Mouse (Mus musculus) midbrain, embryonic 16.5 days (tissue): ENCODE results near the gene Stat5b. TPM values are rescaled to one million over a fixed set of nuclear protein-coding genes. Genes with fewer than 3 reads are reported as not detected.
A peak's percentile ranks its signal among the peaks of the same experiment; 100 is the strongest.

Experiments used
- ATAC-seq: fragments of 200-750 bp; cut with Nextera tagmentation; 2 replicates; pipeline ENCODE4 v1.8.0; 2017; ENCODE audit warnings: moderate TSS enrichment
- H3K27ac ChIP-seq: fragments of 300-500 bp; sonication (generic); 2 replicates; pipeline ENCODE4 v1.5.1; 2014; ENCODE audit warnings: mild to moderate bottlenecking, low read length, mixed read lengths
- H3K27me3 ChIP-seq: fragments of 300-500 bp; sonication (generic); 2 replicates; pipeline ENCODE4 v1.6.1; 2014; ENCODE audit warnings: low read depth, low read length, mixed read lengths; ENCODE audit not compliant: control insufficient read depth, insufficient read depth
- H3K36me3 ChIP-seq: fragments of 300-500 bp; sonication (generic); 2 replicates; pipeline ENCODE4 v1.6.1; 2014; ENCODE audit warnings: mild to moderate bottlenecking, low read length, moderate library complexity, mixed read lengths; ENCODE audit not compliant: control insufficient read depth, insufficient read depth
- H3K4me1 ChIP-seq: fragments of 300-500 bp; sonication (generic); 2 replicates; pipeline ENCODE4 v1.6.1; 2014; ENCODE audit warnings: mild to moderate bottlenecking, low read length, mixed read lengths; ENCODE audit not compliant: control insufficient read depth, insufficient read depth
- H3K4me2 ChIP-seq: fragments of 300-500 bp; sonication (generic); 2 replicates; pipeline ENCODE4 v1.6.1; 2014; ENCODE audit warnings: mild to moderate bottlenecking, low read length, mixed read lengths
- H3K4me3 ChIP-seq: fragments of 300-500 bp; sonication (generic); 2 replicates; pipeline ENCODE4 v1.5.1; 2014; ENCODE audit warnings: low read depth, mild to moderate bottlenecking, low read length, moderate library complexity, mixed read lengths
- H3K9ac ChIP-seq: fragments of 300-500 bp; sonication (generic); 2 replicates; pipeline ENCODE4 v1.6.1; 2014; ENCODE audit warnings: low read depth, low read length, mixed read lengths
- H3K9me3 ChIP-seq: fragments of 300-500 bp; sonication (generic); replicated peaks from 2 replicates; pipeline ENCODE4 v1.6.1; 2014; ENCODE audit warnings: mild to moderate bottlenecking, low read length, mixed read lengths; ENCODE audit not compliant: control insufficient read depth, poor library complexity, severe bottlenecking
- WGBS: fragments of 180-500 bp; shearing (Covaris S2); extraction: QIAGEN DNeasy Blood & Tissue Kit; methylation state at CpG from one replicate; pipeline ENCODE4 v1.1.7; 2014; 5-methylcytosine and 5-hydroxymethylcytosine counted together
- polyA plus RNA-seq: library from polyadenylated mRNA; unstranded; fragments of >200 nt; fragmentation: Nextera tagmentation; extraction: Ambion mirVana; gene quantifications from 2 replicates; pipeline ENCODE4 v1.2.1, GENCODE M21; 2015

Gene Stat5b
- polyA plus RNA-seq, 1 experiment from 2014 or later = 17.5 TPM

DNA sequence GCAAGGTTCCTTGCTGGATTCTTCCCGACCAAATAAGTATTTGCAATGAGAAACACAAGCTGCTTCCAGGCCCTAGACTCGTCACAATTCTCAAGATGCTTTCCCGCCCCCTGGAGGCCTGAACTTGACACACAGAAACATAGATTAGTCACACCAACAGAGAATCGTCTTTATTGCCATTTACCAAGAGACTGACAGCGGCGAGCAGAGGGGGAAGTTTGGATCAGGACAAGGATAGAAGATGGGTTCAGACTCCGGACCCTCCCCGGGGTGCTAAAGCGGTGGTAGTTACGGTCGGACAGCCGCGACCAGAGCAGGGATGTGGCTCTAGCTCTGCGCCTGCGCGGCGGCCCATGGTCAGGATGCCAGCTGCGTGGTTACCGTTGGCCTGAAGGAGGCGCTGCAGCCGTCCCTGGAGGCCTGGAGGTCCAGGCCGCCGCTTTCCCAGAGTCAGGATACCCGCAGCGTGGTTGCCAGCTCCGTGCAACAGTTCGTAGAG lies 88.9 kb downstream of the Stat5b start:
- Histone ChIP-seq H3K36me3 (peaks cover 2% of the 10 kb centered on the region; the same call in 1 of the 2 replicates), H3K4me2 (peak overlapping the region; percentile 56), H3K9me3 (no peaks in the 10 kb centered on the region), H3K4me3 (peak overlapping the region; percentile 39), H3K9ac (peak overlapping the region; percentile 62), H3K4me1 (peaks cover 5% of the 10 kb centered on the region), H3K27ac (peak overlapping the region; percentile 3), H3K27me3 (no peaks in the 10 kb centered on the region)
- WGBS = under 1% methylated on average over 27 of the region's 27 CpGs
- ATAC-seq = peak; percentile 51

DNA sequence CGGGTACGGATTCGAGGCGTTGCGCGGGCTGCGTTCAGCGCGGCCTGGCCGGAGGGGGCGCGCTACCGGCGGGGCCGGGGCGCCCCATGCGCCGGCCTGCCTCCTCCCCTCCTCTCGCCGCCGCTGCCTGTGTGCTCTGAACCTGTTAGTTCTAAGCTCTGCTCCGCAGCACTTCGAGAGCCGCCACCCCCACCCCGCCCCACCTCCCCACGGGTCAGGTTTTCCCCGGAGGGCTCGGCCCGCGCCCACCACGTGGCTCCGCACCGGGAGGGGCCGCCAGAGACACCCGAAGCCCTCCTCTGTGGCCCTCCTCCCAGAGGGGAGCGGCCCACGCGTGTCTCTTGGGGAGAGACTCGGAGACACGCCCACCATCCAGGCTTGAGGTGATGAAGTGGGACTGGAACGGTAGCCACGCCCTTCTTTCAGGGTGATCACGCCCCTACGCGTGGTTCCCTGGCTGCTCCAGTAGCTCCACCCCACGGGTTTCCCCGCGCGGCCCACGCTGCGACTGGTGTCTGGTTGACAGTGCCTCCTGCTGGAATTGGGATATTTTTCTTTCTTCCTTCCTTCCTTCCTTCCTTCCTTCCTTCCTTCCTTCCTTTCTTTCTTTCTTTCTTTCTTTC lies 90.8 kb downstream of the Stat5b start, which contains the start of gene Kcnh4:
Gene Kcnh4, minus strand, starts transcription at position 332 of the 623 bp plus-strand sequence.
- peaks cover 5% of the 10 kb centered on the region for H3K4me1 ChIP-seq
- peak within 1 kb of the TSS; percentile 76 for H3K4me3 ChIP-seq
- ATAC-seq = peak; percentile 67
- H3K27ac ChIP-seq = peak within 1 kb of the TSS; percentile 73
- H3K36me3 ChIP-seq = peaks cover 9% of the 10 kb centered on the region
- under 1% methylated on average over 44 of the region's 51 CpGs for WGBS
- H3K9me3 ChIP-seq = no peaks in the 10 kb centered on the region
- H3K27me3 ChIP-seq = no peaks in the 10 kb centered on the region
- H3K4me2 ChIP-seq = peak within 1 kb of the TSS; percentile 75
- H3K9ac ChIP-seq = peak within 1 kb of the TSS; percentile 80

DNA sequence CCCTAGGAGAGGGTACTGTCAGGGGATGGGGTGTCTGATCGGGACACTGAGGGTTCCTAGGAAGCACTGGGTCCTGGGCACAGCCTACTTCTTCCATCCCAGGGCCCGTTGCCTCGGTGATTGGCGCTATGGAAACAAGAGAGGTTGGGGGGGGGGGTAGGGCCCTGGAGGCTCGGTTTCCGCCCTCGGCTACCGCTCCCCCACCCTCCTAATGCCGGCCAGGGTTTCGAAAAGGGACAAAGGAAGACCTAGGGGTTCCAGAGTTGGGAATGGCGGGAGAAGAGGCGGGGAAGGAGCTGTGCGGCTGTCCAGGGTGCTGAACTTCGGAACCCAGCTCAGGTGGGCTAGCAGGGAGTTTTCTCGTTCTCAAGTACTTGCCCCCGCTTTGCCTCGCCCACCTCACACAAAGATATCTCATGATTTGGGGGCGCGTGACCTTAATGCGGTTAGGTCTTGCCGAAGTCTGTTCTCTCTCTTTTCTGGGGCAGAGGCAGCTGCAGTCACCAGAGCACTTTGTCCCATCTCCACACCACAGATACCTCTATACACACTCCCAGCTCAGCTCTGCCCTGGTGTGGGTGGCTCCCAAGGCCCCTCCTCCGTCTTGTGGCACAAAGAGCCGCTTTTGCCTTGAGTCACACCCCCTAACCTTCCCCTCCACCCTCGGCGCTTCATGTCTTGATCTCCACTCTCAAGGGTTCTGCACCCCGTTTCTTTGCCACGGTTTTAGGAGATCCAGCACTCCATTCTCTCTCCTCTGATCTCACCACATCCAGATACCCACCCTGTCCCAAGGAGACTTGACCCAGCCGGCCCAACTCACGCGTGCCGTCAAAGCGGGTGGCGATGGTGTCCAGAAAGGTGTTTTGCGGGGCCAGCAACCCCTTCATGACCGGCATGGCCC lies 91.6 kb downstream of the Stat5b start:
- peak overlapping the region; percentile 73 for H3K27ac ChIP-seq
- peak overlapping the region; percentile 75 for H3K4me2 ChIP-seq
- H3K36me3 ChIP-seq = peaks cover 9% of the 10 kb centered on the region
- WGBS = under 1% methylated on average over 35 of the region's 35 CpGs
- peak; percentile 52 for ATAC-seq
- no peaks in the 10 kb centered on the region for H3K9me3 ChIP-seq
- no peaks in the 10 kb centered on the region for H3K27me3 ChIP-seq
- peak overlapping the region; percentile 80 for H3K9ac ChIP-seq
- H3K4me1 ChIP-seq = peaks cover 5% of the 10 kb centered on the region
- H3K4me3 ChIP-seq = peak overlapping the region; percentile 76

DNA sequence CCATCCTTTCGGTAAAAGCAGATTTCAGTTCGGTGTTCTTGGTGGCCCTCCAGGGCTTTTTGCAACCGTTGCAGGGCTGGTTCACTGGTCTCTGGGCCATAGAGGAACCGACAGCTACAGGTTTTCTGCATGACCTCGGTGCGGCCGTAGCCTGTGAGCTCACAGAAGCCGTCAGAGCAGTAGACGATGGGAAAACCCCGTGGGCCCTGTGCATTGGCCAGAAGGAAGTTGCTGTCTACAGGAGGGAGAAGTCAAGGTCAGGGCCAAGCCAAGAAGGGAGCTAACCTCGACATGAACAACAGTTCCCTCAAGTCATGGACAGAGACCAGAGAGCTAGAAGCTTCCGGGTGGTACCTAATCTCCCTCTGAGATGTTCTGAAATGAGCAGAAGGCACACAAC lies 93.0 kb downstream of the Stat5b start:
- peak overlapping the region; percentile 75 for H3K4me2 ChIP-seq
- peaks cover 9% of the 10 kb centered on the region for H3K36me3 ChIP-seq
- H3K4me3 ChIP-seq = no peak overlapping the region
- no peak for ATAC-seq
- H3K27ac ChIP-seq = no peak overlapping the region
- 89% methylated on average over 12 of the region's 12 CpGs for WGBS
- no peak overlapping the region for H3K9ac ChIP-seq
- no peaks in the 10 kb centered on the region for H3K9me3 ChIP-seq
- H3K4me1 ChIP-seq = peaks cover 5% of the 10 kb centered on the region
- no peaks in the 10 kb centered on the region for H3K27me3 ChIP-seq

DNA sequence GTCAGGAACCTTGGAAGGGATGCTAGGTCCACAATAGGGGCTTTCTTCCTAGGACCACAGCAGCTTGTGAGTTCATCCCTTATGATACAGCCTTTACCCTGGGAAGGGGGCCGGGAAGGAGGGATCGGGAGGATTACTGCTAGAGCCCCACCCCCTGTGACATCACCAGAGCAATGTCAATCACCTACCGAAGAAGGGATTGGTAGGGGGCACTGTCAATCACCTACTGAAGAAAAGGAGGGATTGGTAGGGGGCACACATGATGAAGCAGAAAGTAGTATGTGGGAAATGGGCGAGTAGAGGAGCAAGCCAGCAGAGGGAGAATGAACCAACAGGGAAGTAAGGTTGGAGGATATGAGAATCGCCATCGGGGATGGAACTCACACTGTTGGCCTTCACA lies 94.0 kb downstream of the Stat5b start:
- ATAC-seq = no peak

DNA sequence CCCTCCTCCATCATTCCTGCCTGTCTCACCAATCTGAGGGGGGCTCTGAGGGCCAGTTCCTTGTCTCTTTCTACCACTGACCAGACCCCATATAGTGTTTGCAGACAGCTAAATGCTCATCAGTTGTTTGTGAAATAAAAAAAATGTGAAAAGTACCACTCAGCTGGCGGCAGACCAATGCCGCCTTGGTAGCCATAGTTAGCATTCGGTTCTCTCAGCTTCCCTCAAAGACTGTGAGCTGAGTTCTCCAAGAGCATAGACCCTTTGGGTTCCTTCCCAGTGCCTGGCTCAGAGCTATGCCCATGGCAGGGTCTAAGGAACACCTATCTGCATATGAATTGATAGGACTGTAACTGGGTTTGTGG lies 95.8 kb downstream of the Stat5b start:
- Histone ChIP-seq H3K4me1 (peaks cover 5% of the 10 kb centered on the region), H3K27ac (no peak overlapping the region), H3K36me3 (peaks cover 17% of the 10 kb centered on the region), H3K9ac (no peak overlapping the region), H3K9me3 (no peaks in the 10 kb centered on the region), H3K4me3 (no peak overlapping the region), H3K4me2 (no peak overlapping the region), H3K27me3 (no peaks in the 10 kb centered on the region)
- 96% methylated on average over 3 of the region's 3 CpGs for WGBS
- no peak for ATAC-seq

More for the DNA sequence above, 94.0 kb downstream of the Stat5b start:
- WGBS = 64% methylated on average over 6 of the region's 6 CpGs
- no peak overlapping the region for H3K27ac ChIP-seq
- H3K27me3 ChIP-seq = no peaks in the 10 kb centered on the region
- H3K4me1 ChIP-seq = peaks cover 5% of the 10 kb centered on the region
- H3K4me2 ChIP-seq = no peak overlapping the region
- no peaks in the 10 kb centered on the region for H3K9me3 ChIP-seq
- no peak overlapping the region for H3K4me3 ChIP-seq
- peaks cover 15% of the 10 kb centered on the region for H3K36me3 ChIP-seq
- no peak overlapping the region for H3K9ac ChIP-seq

DNA sequence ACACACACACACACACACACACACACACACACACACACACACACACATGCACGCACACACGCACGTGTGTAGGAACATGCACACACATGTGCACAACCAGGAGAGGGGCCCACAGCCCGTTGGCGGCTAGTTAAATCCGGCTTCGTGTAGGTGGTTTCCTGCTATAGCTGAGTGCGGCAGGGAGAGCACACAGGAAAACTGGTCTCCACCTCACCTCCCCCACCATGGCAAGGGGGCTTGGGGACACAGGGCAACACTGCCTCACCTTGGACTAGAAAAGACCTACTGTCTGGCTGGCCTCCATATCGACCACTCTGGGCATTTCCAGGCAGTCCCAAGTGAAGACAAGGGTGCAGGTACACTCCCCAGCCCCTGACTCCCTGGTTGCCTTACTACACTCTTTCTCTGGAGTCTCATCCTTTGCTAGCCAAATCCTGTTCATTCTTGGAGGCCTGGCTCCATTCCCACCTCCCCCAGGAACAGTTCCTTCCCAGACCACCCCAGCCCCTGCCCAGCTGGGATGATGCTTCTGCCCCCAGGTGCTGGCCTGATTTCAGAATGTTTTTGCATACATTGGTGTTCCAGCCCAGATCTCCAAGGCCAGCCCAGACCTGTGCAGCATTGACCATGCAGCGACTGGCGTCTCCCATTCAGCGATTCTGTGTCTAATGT lies 96.4 kb downstream of the Stat5b start:
- peaks cover 20% of the 10 kb centered on the region for H3K36me3 ChIP-seq
- no peaks in the 10 kb centered on the region for H3K9me3 ChIP-seq
- H3K4me1 ChIP-seq = peaks cover 5% of the 10 kb centered on the region
- no peak overlapping the region for H3K4me3 ChIP-seq
- no peak for ATAC-seq
- no peak overlapping the region for H3K4me2 ChIP-seq
- no peaks in the 10 kb centered on the region for H3K27me3 ChIP-seq
- no peak overlapping the region for H3K9ac ChIP-seq
- no peak overlapping the region for H3K27ac ChIP-seq
- 85% methylated on average over 11 of the region's 12 CpGs for WGBS

DNA sequence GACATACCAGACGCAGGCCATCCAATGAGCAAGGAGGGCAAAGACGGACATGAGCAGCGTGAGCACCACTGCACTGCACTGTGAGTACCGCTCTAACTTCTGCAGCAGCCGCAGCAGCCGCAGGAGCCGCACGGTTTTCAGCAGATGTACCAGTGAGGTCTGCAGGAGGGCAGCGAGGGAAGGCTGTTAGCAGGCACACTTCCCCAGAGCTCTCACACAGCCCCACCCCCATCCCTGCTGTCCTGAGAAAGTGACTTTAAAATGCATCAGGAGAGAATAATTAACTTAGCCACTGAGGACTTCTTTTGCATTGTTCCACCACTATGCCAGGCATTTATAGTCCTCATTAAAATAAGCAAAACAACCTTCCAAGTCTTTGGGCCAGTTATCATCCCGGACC lies 98.2 kb downstream of the Stat5b start:
- 51% methylated on average over 10 of the region's 10 CpGs for WGBS
- no peak for ATAC-seq
- Histone ChIP-seq H3K4me2 (no peak overlapping the region), H3K27ac (no peak overlapping the region), H3K4me3 (no peak overlapping the region), H3K9ac (no peak overlapping the region), H3K4me1 (no peaks in the 10 kb centered on the region), H3K36me3 (peaks cover 21% of the 10 kb centered on the region), H3K27me3 (no peaks in the 10 kb centered on the region), H3K9me3 (no peaks in the 10 kb centered on the region)
